Mouse (Mus musculus): ENCODE data around the gene Pros1.

Pros1 gene

DNA sequence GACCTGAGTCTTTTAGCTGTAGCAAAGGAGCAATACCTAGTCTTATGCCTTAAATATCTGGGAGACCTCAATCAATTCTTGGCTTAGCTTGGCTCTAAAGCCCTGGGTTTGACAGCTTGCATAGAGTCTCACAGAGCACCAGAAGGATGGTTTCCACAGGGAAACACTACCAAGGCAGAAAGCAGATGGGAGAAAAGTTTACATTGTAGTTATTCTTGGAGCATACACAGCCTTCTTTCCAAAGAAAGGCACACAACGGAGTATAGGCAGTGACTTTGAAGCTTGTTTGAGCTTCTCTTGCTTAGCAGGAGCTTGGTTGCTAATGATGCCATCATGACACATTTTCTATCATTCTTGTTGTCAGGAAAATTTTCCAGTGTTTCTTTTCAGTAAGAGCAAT lies 6.0 kb downstream of the Pros1 start:
- DNase-seq (ENCODE audit: low spot score in 2 of 2): no peak

DNA sequence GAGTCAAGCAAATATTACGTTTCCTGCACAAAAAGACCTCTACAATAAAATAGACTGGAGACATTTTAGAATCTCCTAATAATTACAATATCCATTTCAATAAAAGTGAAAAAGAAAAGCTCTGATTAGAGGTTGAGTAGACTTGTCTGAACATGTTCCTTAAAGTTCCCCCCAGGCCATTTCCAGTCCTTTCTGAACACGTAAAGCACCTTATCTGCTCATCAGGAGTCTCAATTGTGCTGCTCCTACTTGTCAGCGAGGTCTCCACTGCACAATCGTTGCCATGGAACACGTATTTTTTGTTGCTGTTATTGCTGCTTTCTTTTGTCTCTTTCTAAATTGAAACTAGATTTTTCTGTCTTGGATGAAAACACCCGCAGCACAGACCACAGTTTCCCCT lies 7.3 kb downstream of the Pros1 start:
- no peak for DNase-seq (ENCODE audit: low spot score in 2 of 2)

DNA sequence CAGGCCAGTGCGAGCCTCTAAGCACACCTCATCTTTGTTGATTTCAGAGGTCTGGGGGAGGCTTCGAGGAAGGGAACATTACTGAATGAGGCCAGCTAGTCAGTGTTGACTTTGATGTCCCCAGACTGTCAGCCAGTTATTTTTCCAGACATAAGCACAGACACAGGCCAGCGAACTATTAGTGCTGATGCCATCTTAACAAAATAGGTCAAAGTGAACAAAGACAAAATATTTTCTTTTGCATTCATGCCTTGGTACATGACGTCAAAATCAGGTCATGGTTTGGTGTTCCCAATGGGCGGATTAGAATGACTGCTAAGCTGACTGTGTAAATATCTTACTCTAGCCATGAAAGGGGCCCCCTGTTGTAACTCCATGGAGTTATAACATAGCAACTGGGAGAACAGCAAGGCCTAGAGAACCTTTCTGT lies 18.6 kb downstream of the Pros1 start:
- no peak for DNase-seq (ENCODE audit: low spot score in 2 of 2)

DNA sequence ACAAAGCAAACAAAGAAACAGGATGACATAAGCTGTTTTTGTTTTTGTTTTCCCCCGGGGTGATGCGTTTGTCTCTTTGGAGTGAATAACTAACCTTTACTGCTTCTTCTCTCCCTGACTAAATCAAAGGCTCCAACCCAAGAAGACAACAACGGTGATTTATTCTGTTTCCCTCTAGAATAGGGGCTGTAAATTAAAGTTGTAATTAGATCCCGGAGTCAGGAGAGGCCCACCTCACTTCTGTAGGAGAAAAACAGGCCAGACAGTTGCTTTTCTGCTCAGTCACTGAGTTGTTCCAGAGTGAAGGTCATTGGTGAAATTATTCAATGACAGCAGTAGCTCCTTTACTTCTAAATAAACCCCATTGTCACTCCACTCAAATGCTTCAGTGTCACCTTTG lies 19.1 kb downstream of the Pros1 start:
- DNase-seq (ENCODE audit: low spot score in 2 of 2): no peak

DNA sequence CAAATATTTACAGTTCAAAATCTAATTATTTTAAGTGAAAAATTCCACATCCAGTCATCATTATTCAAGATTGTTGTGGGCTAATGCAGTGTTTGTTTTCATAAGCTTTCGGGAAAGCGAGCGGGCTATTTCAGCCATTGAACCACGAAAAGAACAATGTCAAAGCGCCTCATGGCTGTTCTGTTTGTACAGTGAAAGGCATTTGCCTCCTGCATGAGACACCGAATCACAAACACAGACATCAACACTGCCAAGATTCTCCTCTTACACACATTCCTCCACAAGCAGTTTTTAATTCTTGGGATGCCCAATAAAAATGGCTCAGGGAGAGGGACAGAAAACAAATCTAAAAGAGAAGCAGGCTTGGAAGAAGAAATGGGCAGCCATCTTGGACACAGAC lies 20.0 kb downstream of the Pros1 start:
- no peak for DNase-seq (ENCODE audit: low spot score in 2 of 2)

DNA sequence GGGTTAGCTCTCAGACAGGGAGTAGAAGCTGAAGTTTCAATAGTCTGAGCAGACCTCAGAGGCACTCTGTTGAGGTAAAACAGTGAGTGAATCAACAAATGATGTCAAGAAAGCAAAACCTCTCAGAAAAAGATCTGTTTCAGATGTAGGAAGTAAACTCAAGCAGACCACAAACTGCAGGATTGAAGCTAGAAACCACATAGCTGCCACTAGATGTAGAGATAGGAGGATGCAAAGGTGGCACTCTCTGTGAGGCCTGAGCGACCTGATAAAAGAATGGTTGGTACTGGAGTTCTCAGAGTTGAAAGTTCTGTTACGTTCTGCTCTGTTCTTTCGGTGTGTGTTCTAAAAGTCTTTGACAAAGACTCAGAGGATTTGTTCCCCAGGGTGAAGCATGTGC lies 41.7 kb downstream of the Pros1 start:
- no peak for DNase-seq (ENCODE audit: low spot score in 2 of 2)

DNA sequence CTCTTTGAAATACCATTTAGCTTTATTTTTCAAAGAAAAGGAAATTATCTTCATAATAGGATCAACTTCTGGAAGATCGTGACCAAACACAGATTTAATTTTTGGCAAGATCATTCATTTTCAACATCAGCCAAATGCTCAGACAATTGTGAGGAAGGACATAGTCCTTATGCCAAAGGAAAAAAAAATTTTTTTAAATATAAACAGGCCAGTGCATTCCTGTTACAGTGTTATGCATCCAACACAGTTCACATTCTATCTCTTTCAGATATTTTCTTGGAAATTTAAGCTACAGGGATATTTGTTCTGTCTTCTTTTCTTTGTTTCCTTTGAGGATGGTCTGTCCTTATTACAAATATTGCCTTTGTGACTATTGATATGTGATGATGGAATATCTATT lies 57.3 kb downstream of the Pros1 start:
- DNase-seq (ENCODE audit: low spot score in 2 of 2): no peak

DNA sequence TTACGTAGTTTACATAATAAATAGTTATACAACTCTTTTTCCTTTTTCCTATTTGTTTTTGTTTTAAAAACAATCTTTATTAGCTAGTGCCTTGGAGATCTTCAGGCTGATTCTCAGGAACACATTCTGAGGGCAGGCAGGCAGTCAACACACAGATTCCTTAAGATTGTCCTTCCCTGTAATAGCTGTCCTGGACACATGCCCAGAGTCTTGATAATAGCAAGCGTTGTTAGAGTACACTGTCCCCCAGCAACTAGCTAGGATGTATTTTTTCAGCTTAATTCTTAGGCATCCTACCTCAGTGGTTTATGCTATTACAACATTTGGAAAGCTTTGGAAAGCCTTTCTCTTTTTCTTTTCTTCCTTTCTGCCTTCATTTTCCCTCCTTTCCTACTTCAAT lies 58.1 kb downstream of the Pros1 start:
- no peak for DNase-seq (ENCODE audit: low spot score in 2 of 2)

DNA sequence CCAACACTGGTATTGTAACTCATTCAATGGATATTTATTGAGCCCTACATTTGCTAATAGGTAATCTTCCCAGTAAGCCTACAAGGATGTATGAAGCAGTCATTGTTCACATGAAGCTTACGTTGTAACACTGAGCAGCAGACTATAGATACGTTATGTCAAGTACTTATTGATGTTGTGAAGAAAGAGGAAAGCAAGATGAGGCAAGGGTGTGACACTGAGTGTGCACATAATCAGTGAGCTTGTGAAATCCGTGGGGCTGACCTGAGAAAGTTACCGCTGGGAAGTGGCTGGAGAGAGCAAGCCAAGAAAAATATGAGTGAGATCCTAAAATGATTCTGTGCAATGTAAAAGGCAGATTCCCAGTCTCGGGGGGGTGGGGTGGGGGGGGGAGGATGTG lies 61.4 kb downstream of the Pros1 start:
- DNase-seq (ENCODE audit: low spot score in 2 of 2): no peak

DNA sequence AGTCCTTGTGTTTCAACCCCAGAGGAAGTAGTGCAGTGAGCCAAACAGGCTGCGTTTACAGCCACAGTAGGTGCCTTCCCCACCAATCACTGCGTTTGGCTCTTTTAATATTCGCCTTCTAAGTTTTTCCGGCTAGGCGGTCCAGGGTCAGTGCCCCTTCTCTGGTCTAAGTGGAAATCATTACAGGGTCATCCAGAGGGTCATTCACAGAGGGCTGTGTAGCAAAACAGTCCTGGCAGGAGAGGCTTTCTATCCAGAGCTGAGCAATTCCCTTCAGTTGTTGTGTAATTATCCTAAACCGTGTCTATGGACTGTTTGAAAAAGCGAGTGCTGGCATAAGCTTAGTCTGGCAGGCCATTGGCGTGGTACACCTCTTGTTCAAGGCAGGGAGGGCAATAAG lies 68.1 kb downstream of the Pros1 start:
- DNase-seq (ENCODE audit: low spot score in 2 of 2): no peak

DNA sequence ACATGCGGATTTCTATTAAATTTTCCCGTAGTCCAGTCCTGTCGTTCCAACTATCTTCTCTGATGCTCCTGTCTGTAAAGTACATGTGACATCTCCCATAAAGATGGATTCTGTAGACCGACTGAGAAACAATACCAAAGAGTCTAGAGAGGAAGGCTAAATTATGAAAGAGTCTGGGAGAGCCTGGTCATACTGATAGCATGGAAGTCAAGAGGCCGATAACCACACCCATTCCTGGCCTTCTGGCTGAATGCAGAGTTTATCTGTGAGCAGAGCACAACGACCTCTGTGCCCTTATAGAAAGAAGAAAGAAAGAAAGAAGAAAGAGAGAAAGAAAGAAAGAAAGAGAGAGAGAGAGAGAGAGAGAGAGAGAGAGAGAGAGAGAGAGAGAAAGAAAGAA lies 77.2 kb downstream of the Pros1 start:
- no peak for DNase-seq (ENCODE audit: low spot score in 2 of 2)

DNA sequence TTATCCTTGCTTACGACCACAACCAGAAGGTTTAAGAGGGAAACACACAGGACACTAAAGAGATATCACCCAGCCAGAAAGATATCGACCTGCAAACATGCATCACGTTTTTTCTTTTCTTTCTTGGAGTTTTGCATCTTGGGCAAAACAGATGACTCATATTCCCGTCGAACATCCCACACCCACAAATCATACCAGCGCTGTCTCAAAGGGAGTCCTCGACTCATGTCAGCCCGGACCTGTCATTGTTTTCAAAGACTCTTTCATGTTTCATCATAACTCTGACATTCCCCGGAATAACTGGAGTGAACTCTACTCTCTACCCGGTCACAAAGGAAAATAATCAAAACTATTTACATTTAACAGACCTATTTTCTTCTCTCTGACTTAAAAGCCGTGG lies 82.2 kb downstream of the Pros1 start:
- DNase-seq (ENCODE audit: low spot score in 2 of 2): no peak

DNA sequence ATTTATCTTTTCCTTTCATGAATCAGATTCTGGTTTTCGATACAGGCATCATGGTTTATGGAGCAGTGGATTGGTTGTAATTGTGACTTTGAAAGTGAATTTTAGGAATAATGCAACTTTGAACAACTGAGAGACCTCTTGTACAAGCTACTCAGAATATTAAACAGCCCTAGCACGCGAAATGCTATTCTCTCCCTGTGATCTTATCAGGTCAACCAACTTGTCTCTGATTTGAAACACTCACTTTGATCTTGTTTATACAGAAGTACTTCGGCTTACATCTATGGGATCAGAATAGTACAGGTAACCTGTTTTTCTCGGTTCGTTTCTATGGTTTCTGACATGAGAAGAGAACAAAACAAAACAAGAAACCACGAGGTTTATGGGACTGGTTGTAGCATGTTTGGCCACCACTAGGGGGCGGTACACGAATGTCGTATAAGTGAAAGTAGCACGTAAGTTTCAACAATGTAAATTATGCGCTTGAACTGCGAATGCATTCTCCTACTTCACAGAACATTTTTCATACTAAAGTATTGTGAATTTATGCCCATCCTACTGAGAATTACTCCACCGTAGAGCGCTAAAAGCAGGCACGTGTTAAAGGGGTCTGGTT lies 86.4 kb downstream of the Pros1 start:
- peak; percentile 4 to 60 for DNase-seq (ENCODE audit: low spot score in 2 of 2)

DNA sequence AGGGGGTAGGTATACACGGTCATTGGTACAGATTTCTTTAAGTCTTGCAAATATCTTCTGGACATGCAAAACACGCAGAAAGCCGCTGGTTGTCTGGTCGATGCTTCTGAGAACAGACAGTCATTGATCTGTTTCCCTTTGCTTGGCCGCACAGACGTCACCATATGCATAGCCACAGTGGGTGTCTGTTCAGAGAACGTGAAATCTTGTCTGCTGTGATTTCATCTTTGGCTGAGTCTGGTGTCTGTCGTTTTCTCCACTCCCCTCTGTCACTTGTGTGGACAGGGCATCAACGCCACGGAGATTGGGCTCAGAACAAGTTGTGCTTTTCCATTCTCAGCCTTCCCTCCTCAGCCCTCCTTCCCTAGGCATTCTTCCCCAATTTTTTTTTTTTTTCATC lies 87.7 kb downstream of the Pros1 start:
- no peak for DNase-seq (ENCODE audit: low spot score in 2 of 2)

DNA sequence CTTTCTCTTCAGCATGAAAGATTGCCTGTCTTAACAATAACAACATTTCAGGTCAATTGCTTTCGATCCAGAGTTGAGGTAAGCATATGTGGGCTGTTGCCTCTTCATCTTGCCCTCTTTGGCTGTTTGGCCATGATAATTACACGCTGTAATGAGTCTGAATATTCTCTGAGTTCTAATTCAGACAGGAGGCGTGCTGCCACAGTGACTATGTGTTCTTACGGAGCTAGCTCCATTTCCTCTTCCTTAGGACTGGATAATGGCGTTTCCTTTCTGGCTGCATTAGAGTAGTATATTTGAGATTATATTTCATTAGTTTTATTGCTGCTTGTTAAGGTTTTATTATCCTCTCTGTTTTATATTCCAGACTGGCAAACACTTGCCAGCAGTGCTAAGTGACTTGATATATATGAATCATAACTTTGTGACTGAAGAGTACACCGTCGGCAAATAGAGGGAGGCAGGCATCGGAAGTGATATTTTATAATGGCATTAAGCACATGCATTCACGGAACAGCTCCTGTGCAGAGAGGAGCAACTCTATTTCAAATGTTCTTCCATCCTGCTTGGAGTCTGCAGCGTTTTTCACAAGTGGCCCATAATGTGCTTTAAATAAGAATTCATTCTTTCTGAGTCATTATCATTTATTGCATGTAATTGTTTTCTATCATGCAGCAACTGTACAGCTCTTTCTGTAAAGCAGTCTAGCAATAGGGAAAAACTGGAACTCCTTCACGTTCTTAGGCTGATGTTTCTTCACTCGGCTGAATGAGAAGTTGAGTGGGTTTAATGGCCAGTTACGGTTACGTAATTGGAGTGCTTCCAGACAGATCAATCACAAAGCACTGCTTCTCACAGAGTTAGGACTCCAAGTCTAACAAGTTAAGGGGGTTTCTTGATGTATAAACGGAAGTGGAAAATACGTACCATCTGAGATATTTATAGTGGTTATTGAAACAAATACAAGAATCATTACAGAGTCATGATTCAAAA lies 88.6 kb downstream of the Pros1 start:
- no peak for DNase-seq (ENCODE audit: low spot score in 2 of 2)

DNA sequence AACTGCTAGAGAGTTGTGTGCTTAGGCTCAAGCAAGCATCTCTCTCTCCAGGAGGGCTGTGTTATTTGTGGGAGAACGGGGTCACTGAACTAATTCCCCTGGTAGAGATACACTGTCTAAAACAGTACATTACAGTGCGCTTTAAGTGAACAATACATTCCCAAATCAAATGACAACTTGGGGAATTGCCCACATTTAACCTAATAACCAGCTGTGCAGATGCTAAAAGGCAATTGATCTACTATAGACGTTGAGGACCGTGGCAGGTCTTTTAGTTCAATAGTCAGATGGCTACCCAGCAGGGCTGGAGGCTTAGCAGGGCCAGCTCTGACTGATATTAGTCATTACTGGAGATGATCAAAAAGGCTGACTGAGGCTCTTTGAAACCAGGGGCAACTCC lies 104.4 kb downstream of the Pros1 start:
- no peak for DNase-seq (ENCODE audit: low spot score in 2 of 2)

DNA sequence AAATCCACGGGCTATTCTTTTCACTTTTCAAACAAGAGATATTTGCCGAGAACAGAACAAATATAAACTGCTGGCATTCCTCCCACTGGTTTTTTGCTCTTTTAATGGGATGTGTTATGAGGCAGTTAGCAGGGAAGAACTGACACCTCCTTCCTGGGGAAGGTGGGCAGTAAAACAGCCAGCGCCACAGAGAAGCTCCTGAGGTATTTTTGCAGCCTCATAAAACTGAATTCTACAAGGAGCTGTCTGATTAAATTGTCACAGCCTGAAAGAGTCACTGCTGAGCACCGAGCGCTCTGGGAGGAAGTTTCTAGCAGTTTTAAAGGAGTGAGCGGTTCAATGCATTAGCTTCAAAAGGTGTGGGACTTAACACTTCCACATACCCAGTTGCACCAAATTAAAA lies 110.3 kb downstream of the Pros1 start:
- no peak for DNase-seq (ENCODE audit: low spot score in 2 of 2)

DNA sequence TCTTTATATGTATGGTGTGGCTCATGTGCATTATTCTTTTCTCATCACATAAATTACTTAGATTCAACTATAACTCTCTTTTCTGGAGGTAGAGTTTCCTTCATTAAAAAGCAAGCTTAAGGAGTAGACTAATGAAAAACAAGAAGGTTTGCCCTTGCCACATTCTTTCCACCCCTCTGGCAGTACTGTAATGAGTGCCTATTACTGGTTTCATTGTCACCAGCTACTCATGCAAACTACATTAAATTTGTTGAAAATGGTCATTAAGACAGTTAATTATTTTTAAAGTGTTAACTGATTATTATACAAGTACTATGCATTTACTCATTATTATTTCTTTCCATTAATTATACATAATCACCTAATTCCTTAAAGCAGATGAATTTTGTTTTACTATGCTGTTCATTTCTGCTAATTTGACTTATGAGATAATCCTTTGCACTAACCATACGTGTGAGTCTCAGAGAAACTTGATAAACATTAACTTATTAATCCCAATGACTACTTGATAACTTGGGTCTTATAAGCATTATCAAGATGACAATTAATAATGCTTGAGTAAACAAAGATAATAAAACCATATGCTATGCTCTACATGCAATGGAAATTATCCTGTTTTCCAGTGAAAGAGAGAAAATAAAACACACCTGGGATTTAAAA lies 117.7 kb downstream of the Pros1 start:
- no peak for DNase-seq (ENCODE audit: low spot score in 2 of 2)

DNA sequence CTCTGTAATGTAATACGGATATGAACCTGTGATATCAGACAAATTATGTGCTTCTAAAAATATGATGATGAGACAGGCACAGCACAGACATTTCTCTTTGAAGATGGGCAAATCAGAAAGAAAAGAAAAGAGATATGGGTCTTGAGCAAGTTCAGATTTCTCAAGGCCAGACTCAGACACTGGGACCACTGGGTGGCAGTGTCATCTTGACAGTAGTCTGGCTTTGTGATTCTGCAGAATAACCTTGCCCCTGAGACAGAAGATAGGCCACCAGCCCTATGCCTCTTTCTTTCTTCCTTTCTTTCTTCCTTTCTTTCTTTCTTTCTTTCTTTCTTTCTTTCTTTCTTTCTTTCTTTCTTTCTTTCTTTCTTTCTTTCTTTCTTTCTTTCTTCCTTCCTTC lies 120.8 kb downstream of the Pros1 start:
- no peak for DNase-seq (ENCODE audit: low spot score in 2 of 2)

All from thymus, postnatal 10 days (tissue).